Mouse (Mus musculus) cerebellum, adult 9-10 months (tissue): ENCODE results near the gene Trim63.
A peak's percentile ranks its signal among the peaks of the same experiment; 100 is the strongest.

ENCODE experiments used
- DNase-seq: peaks from one replicate; pipeline ENCODE4 v3.0.0; 2022

The Trim63 gene

GRCm38 (mm10) chr4:134343071-134344031, 28.4 kb downstream of the Trim63 start, which contains the start of gene Slc30a2:
Gene Slc30a2 (plus strand): TSS chr4:134343181.
- no peak for DNase-seq

- no peak for DNase-seq
Measured at GRCm38 (mm10) chr4:134344620-134345019, 29.7 kb downstream of the Trim63 start.

- DNase-seq: no peak
Measured at GRCm38 (mm10) chr4:134345802-134346201, 30.9 kb downstream of the Trim63 start.

GRCm38 (mm10) chr4:134348078-134348477, 33.2 kb downstream of the Trim63 start:
- no peak for DNase-seq

GRCm38 (mm10) chr4:134348545-134348944, 33.6 kb downstream of the Trim63 start:
- DNase-seq: no peak

GRCm38 (mm10) chr4:134349829-134350228, 34.9 kb downstream of the Trim63 start:
- no peak for DNase-seq

GRCm38 (mm10) chr4:134350641-134351040, 35.7 kb downstream of the Trim63 start:
- no peak for DNase-seq

GRCm38 (mm10) chr4:134351329-134352260, 36.7 kb downstream of the Trim63 start:
- no peak for DNase-seq

- no peak for DNase-seq
Measured at GRCm38 (mm10) chr4:134352261-134352707, 37.4 kb downstream of the Trim63 start.

GRCm38 (mm10) chr4:134352929-134353328, 38.0 kb downstream of the Trim63 start:
- no peak for DNase-seq

GRCm38 (mm10) chr4:134353527-134354409, 38.8 kb downstream of the Trim63 start:
- no peak for DNase-seq

GRCm38 (mm10) chr4:134355841-134356452, 41.0 kb downstream of the Trim63 start:
- DNase-seq: no peak

GRCm38 (mm10) chr4:134356591-134357460, 41.9 kb downstream of the Trim63 start:
- DNase-seq: peak; percentile 80

GRCm38 (mm10) chr4:134357461-134357771, 42.5 kb downstream of the Trim63 start:
- DNase-seq: no peak

GRCm38 (mm10) chr4:134359649-134360048, 44.7 kb downstream of the Trim63 start:
- DNase-seq: no peak

GRCm38 (mm10) chr4:134361215-134361614, 46.3 kb downstream of the Trim63 start:
- no peak for DNase-seq

- DNase-seq: no peak
Measured at GRCm38 (mm10) chr4:134362124-134362523, 47.2 kb downstream of the Trim63 start.

GRCm38 (mm10) chr4:134362586-134362985, 47.7 kb downstream of the Trim63 start:
- no peak for DNase-seq

GRCm38 (mm10) chr4:134365280-134365679, 50.4 kb downstream of the Trim63 start:
- no peak for DNase-seq

- DNase-seq: peak; percentile 67
Measured at GRCm38 (mm10) chr4:134370649-134371221, 55.8 kb downstream of the Trim63 start.
